Mouse (Mus musculus) embryo, embryonic 10.5 days (tissue): ENCODE measurements around the gene Gm2310.
"Not testable (repeated sequence)": the region's sequence is repeated elsewhere in the genome, so short reads cannot be mapped to it uniquely, and the experiment has no call there.

ENCODE experiments used
- DNase-seq: peaks from one replicate; pipeline ENCODE4 v3.0.0-alpha.2; 2015; ENCODE audit warnings: low spot score

Gene Gm2310

GRCm38 (mm10) chr15:8519853-8520252 is at the start of gene Gm2310:
Gene Gm2310 (minus strand): TSS chr15:8519953.
- not testable (repeated sequence) for DNase-seq

GRCm38 (mm10) chr15:8568645-8569528 is 49.1 kb upstream of the Gm2310 start:
- DNase-seq = peak; percentile 79

GRCm38 (mm10) chr15:8568286-8568644 is 48.5 kb upstream of the Gm2310 start:
- DNase-seq = no peak

- no peak for DNase-seq
Measured at GRCm38 (mm10) chr15:8565416-8565815, 45.7 kb upstream of the Gm2310 start.

- DNase-seq = no peak
Measured at GRCm38 (mm10) chr15:8564331-8564730, 44.6 kb upstream of the Gm2310 start.

GRCm38 (mm10) chr15:8563423-8564194 is 43.9 kb upstream of the Gm2310 start:
- no peak for DNase-seq

GRCm38 (mm10) chr15:8562776-8563175 is 43.0 kb upstream of the Gm2310 start:
- DNase-seq = no peak

GRCm38 (mm10) chr15:8531201-8531600 is 11.4 kb upstream of the Gm2310 start:
- DNase-seq = no peak

- peak; percentile 54 for DNase-seq
Measured at GRCm38 (mm10) chr15:8512957-8513356, 6.8 kb downstream of the Gm2310 start.

GRCm38 (mm10) chr15:8511861-8512260 is 7.9 kb downstream of the Gm2310 start:
- no peak for DNase-seq

GRCm38 (mm10) chr15:8502431-8502830 is 17.3 kb downstream of the Gm2310 start:
- DNase-seq = no peak

- no peak for DNase-seq
Measured at GRCm38 (mm10) chr15:8485261-8485660, 34.5 kb downstream of the Gm2310 start.

GRCm38 (mm10) chr15:8469006-8469575 is 50.7 kb downstream of the Gm2310 start:
- no peak for DNase-seq
